Mouse (Mus musculus): ENCODE measurements around the gene Ybey.

Gene Ybey

DNA sequence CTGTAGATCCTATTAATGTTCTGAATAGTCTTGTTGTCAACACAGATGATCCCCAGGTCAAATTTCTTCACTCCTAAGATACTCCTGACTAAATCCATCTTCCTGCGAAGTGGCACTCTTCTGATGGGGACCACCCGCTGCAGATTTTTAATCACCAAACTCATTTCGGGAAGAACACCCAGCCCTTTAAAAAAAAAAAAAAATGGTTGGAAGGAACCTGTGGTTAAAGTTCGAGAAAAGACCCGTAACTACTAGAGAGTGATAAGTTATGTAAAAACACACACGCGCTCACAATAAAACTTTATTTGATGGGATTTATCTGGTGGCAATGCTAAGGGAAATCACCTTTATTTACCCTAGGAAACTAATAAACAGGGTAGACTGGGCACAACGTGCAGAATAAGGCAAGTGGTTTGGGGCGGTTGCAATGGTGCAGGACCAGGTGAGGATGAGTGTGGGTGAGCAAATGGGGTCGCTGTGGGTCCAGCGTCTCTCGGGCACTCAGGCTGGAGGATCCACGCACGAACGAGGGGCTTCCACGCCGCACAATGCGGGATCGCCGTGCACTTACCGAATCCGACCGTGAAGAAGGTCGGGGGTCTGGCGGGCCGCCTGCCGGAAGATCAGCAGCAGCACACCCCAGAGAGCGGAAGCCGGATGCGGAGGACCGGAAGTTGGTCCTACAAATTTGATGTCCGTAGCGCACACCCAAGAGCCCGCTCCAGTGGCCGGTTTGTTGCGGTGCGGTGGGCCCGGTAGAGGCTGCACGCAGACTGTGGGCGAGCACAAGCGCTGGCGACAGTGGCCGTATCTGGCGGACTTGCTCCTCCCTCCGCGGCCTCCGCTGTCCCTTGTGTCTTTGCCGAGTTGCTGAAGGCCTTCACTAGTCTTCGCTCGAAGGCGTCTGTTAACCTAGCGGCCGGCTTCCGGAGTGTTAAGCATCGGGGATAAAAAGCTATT lies at the start of gene Ybey, which contains the start of gene Mcm3ap:
Gene Ybey (minus strand): TSS at position 912 of the 960 bp plus-strand sequence.
Gene Mcm3ap (plus strand): TSS at position 725 of the 960 bp plus-strand sequence.
- peak; percentile 81 to 91 for DNase-seq

DNA sequence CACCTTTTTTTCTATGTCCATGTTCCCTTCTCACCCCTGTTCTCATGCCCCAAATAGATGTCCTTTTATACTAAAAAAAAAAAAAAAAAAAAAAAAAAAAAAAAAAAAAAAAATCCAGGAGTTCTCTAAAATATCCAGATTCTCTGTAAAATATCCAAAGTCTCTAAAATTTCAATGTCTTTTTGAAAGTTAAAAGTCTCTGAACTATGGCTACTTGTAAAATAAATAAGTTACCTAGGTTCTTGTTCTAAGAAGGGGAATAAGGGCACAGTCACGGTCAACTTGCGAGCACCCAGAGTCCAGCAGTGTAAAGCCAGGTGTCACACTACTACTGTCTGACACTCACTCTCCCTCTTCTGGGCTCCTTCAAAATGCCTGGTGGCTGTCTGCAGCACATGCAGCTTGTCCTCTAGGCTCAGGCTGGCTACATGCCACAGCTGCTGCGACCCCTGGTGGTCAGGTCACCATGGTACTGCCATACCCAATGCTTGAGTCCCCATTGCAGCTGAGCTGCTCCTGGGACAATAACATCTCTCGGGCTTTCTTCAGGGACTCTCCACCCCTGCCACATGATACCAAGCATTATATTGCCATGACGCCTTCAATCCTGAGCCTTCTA lies 44.2 kb upstream of the Ybey start:
- DNase-seq: peak; percentile 38 to 42

DNA sequence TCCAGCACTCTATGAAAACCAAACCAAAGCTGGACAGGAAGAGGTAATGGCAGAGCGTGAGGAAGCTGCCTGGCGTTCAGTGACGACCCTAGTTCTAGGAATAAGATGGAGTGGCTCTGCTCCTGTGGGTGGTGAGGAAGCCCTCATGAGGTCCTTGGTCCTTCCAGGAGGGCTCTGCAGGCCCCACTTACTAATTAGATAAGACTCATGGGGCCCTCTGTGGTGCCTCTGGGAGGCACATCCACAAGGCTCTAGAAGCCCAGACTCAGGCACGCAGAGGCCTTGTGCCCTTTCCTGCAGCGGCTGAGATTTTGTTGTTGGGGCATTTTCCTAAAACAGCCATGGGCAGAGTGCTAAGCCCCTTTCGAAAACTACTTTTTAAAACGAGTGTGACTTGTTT lies 37.0 kb upstream of the Ybey start:
- DNase-seq: no peak

DNA sequence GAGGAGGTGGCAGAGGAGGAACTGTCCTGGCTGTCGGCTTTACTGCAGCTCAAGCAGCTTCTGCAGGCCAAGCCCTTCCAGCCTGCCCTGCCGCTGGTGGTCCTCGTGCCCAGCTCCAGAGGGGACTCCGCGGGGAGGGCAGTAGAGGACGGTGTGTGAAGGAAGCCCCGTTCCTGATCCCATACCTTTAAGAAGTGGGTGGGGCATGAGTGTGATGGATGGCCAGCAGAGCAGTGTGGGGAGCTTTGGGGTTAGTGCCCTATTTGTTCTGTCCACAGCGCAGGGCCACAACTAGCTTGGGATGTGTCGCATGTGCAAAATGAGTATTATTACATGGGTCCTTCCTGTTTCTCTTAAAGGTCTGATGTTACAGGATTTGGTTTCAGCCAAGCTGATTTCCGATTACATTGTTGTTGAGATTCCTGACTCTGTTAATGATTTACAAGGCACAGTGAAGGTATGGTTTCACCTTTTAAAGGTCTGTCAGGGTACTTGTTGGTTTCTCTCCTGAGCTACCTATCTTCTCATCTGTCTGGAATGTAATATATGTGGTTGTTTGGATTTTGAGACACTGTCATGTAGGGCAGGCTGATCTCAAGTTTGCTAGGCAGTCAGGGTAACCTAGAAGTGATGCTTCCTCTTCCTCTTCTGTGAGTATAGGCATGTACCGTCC lies 35.5 kb upstream of the Ybey start:
- DNase-seq: no peak

DNA sequence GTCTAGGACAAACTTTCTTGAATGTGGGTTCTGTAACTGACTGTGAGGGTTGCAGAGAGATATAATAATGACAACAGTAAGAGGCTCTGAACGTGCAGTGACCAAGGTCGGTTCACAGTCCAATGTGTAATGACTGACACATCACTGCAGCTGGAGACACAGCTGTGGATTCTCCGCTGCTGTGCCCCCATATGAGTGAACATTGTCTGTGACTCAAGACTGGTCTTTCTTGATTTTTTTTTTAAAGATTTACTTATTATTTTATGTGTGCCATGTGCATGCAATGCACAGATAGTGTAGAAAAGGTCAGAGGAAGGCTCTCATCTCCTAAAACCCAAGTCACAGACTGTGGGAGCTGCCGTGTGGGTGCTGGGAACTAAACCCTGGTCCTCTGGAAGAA lies 28.6 kb upstream of the Ybey start:
- no peak for DNase-seq

DNA sequence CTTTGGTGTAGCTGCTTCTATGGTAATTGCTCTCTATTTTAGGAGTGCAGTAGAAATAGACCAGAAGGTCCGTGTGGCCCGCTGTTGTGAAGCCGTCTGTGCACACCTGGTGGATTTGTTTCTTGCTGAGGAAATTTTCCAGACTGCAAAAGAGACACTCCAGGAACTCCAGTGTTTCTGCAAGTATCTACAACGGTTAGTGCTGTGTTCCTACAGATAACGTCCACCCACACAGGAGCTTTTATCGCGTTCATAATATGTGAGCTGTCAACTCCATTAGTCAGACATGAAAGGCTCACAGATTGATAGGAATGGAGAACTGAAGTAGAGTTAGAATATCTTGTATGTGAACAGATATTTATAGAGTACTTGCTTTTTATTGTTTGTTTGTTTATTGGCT lies 27.5 kb upstream of the Ybey start:
- DNase-seq: no peak

DNA sequence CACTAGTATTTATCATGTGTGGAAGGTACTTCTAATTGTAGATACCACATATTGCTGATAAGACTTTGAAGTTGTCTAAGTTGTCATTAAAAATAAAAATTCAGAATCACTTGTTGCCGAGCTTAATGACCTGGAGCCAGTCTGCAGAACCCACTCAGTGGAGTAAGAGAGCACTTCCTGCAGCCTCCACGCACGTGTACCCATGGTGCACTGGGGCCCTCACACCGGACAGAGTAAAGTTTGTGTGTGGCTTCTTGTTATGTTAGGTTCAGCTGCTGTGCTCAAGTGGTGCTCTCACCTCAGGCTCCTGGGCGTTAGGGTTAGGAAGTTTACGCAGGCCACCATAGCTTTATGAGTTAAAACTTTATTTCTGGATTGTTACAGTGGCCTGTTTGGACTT lies 26.6 kb upstream of the Ybey start:
- no peak for DNase-seq

DNA sequence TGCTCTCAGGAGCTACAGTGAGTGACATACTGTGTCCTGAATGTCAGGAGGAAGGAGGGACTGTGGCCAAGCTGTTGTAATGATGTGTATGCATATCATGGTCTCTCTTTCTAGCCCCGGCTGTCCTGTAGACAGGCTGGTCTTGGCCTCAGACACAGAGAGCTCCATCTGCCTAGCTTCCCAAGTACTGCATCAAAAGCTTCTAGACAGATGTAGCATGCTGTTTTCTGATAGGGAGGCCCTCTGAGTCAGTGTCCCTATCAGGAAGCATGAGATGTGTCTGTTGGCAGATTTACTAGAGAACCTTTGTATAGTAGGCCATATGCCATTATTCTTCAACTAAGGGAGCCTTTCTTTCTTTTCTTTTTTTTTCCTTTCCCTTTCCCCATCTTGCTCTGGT lies 24.6 kb upstream of the Ybey start:
- DNase-seq: no peak

DNA sequence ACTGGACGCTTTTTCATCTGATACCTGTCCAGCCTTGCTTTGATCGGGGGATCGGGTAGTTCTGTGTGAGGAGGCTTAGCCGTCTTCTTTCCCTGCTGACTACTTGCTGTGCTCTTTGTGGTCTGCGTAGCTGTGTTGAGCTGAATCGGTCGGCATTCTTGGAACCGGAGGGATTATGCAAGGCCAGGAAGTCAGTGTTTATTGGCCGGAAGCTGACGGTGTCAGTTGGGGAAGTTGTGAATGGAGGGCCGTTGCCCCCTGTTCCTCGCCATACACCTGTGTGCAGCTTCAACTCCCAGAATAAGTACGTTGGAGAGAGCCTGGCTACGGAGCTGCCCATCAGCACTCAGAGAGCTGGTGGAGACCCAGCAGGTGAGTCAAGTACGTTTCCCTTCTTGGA lies 20.3 kb upstream of the Ybey start:
- DNase-seq: no peak

DNA sequence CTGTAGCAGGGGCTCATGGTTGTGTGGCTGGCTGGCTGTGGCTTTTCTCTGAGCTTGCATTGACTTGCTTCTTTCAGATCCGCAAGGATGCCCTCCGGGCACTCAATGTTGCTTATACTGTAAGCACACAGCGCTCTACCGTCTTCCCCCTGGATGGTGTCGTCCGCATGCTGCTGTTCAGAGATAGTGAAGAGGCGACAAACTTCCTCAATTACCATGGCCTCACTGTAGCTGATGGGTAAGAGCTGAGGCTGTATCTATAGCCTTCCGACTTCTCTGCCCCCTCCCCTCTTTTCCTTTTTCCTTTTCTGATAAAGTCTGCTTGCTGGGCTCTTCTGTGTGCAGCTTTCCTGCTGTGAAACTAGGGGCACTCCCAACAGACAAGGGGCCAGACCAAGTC lies 19.4 kb upstream of the Ybey start:
- DNase-seq: no peak

DNA sequence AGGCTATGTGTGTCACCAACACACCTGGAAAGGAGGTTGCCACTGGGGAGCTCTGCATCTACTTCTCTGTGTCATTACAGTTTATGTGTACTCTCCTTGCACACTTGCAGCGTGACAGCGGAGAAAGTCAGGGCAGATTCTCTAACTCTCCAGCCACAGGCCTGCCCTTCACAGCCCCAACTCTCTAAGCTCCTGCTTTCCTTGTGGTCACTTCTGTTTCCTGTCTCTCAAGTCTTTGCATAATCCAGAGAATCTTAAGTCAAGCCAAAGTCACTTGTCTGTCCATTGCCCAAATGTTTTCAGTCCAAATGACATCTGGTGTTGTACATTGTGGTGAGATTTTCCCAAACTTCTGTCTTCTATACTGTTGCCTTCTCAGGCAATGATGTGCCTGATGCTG lies 17.4 kb upstream of the Ybey start:
- DNase-seq: no peak

DNA sequence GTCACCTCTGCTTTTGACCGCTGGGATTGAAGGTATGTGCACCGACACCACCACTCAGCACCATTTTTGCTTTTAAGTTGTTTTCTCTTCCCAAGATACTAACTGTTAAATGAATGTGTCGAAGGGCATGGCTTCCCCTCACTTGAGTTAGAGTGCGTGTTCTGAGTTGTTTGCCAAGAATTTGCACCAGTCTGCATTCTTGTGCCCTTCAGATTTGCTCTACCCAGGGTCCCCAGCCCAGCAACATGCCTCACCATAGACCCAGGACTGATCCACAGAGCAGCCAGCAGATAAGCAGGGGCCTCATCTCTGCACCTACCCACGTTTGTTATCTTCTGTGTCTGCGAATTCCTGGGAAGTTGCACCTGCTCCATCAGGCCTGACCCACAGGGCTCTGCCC lies 12.6 kb upstream of the Ybey start:
- no peak for DNase-seq

DNA sequence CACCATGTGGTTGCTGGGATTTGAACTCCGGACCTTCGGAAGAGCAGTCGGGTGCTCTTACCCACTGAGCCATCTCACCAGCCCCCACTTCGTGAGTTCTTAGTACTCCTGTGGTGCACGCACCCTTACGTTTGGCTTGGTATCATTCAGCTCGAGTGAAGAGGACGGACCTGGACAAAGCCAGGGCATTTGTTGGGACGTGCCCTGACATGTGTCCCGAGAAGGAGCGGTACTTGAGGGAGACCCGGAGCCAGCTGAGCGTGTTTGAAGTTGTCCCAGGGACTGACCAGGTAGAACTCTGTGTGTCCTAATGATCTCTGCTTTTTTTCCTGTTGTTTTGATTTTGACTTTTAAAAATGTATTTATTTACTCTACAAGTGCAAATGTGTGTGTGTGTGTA lies 11.9 kb upstream of the Ybey start:
- no peak for DNase-seq

DNA sequence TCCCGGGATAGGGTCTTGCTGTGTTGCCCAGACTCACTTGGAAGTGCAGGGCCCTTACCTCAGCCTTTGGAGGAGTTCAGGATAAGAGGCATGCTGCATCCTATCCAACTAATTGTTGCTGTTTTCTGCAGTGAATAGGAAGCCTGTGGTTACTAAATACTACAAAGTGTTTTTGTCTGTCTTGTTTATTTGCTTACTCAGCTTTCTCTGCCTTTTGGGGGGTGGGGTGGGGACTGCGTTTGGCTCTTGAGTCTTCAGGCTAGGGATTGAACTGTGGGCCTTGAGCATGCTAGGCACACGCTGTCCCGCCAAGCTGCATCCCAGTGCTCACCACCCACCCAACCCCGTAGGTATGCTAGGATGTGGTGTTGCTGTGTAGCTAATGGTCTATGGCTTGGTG lies 4.8 kb upstream of the Ybey start:
- DNase-seq: no peak

DNA sequence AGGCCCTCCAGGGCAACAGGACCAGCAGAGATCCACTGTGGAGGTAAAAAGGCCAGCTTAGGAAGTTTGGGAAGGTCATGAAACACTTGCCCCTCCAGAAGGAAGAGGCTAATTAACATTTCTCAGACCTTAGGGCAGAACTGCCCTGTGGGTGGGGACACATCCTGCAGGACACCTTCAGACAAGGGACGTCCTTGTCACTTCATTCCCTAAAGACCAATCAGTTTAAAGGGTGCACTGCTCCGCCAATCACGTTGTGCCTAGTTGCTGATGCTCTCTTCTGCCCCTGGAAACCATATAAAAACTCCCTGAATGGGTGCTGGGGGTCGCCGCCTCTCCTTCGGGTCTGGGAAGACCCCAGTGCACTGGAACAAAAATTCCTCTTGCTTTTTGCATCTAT lies 6.2 kb downstream of the Ybey start:
- DNase-seq: no peak

DNA sequence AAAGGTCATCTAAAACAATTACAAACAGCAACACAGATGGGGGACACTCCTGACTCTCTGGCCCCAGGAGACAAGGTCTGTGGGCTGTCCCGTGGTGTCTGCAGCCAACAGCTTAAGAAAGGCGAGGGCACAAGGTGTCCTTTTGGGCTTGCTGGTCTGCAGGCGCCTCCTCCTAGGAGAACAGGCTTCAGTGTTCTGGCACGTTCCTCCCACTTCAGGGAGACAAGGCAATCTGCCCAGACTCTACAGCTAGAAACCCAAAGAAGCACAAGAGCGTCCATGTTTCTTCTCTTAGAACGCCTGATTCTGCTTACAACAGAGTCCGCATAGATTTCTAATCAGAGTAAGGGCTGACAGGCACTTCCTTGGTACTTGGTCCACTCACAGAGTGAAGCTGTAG lies 6.6 kb downstream of the Ybey start:
- no peak for DNase-seq

DNA sequence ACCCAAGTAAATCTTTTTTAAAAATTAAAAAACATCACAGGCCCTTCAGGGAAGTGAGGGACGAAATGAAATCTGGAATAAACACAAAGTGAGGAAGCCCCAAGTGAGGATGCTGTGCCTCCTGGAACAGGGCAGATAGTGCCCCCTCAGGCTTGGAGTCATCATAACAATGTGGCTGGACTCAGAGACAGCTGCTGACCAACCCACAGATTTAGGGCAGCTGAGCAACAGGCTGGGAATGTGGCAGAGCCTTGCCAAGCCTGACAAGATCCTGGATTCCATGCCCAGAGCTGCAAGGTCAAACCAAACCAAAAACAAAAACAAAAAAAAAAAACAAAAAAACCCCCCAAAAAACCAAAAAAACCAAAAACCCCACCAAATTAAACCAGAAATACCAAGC lies 7.7 kb downstream of the Ybey start:
- no peak for DNase-seq

DNA sequence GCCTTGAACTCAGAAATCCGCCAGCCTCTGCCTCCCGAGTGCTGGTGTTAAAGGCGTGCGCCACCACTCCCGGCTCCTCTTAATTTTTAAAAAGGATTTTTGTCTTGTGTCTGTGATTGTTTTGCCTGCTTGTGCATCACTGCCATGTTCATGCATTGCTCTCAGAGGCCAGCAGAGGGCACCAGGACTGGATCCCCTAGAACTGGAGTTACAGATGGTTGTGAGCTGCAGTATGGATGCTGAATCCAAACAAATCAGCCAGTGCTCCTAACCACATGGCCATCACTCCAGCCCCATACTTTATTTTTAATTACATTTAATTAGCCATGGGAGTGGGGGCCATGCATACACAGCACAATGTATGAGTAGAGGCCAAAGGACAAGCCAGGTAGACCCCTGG lies 13.6 kb downstream of the Ybey start:
- DNase-seq: peak; percentile 51 to 53

DNA sequence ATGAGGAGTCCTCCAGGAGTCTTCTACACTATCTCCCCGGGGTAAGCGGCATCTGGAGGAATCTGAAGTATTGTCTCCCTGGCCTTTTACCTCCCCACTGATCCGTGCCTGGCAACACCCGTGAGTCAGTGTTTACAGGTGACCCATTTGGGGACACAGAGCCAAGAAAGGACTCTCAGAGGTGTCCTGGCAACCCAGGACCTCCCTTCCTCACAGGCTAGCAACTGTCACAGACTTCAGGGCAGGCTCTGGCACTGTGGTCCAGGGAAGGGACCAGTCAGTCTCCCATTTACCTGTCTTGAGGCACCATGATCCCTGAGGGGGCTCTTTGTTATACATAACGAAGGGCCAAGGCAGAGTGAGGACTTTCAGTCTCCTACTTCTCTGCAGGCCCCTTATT lies 20.1 kb downstream of the Ybey start, which contains the start of gene 2610028H24Rik:
Gene 2610028H24Rik (plus strand): TSS at position 231 of the 400 bp plus-strand sequence.
- DNase-seq: no peak

DNA sequence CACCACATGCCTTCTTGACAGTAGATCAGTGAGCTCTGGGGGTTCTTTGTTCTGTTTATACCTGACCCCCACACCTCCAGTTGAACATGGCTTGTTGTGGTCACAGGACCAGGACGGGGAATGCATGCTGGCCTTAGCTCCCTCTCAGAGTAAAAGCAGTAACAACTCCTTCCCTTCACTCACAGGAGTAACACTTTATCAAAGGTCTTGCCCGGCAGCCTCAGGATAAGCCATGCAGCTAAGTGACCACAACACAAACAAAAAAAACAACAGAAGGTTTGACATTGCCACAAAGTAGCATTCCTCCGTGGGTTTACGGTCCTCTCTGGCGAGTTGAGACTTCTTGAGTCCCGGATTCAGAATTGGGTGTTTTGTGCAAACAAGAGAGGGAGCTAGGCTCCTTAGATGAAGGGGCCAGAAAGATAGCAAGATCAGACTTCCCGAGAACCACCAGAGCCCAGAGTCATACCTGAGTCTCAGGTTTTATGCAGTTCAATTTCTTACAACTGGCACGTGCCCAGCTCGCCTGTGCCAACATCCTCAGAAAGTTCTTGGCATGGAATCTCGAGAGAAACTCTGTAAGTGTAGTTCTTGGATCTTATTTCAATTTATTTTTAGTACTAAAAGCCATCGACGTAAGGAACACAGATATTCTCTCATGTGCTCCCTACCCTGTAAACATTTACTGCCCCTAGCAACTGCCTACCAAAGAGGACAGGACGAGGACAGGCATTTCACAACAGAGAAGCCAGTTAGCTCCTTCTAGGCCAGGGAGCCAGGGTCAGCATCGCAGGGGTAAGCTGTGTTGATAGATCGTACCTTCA lies 21.3 kb downstream of the Ybey start:
- DNase-seq: no peak

DNA sequence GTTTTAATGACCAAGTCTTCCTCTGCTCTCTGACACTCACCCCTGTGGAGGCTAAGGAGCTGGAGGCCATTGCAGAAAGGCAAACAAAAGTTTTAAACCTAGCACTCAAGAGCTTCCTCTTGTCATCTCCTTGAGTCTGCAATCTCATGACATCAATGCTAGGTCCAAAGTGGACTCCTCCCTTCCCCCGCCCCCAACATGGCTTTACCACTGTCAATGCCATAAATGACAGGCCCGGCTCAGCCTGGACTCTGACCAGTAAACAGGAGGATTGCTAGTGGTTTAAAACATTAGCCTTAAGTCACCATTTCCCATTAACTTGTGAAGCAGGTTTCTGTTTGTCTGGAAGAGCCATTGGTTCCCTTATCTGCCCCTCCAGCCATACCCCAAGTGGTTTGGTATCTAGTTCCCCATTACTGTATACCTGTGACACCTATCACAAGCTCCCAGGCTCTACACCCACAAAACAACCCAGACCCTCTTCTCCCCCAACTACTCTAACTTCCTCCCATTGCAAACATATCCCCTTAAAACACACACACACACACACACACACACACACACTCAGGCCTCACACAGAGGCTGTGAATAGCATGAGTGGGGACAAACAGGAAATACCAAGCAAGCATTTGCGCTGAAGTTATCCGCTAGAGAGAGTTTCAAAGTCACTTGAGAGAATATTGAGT lies 22.8 kb downstream of the Ybey start:
- DNase-seq: no peak
